Comparison of ENCODE assay signal across 19 mouse cellular contexts in the genomic region with DNA sequence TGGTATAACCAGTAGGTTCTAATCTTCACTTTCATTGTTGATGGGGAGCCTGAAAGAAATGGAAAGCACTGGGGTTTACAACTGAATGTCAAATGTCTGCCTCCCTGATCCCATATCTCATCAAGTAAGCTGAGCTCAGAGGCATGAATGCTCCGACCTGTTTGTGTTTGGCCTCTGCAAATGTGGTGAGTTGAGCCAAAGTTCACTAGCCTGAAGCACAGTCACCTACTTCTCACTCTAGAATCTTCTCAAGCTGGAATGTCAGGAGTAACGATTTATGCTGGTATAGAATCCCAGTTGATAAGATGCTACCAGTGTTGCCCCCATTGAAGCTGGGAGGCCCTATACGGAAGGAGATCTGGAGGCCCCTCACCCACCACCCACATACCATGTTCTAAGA. TPM values are rescaled to one million over a fixed set of nuclear protein-coding genes. Genes with fewer than 3 reads are reported as not detected.
DNase-seq lines count a peak whose midpoint lies in the region; ATAC-seq lines count a peak whose summit lies in the region.
"Had no signal": no experiment of that assay in that cellular context is flagged by ENCODE, and none has a peak within 500 bp of the region (broad histone marks: within the 10 kb centered on the region; RNA-seq: fewer than 3 reads in every experiment).

No protein-coding gene starts in this region.

- DNase-seq in intestine, embryonic 14.5 days (ENCODE audit: low spot score) = peak; percentile 38
- peak; percentile 69 for DNase-seq in midbrain, embryonic 11.5 days (ENCODE audit: low spot score, missing footprints)
- peak; percentile 75 for DNase-seq in gonadal fat pad, adult 2 months (ENCODE audit: low read depth)
- no peak for DNase-seq in hindbrain, embryonic 14.5 days (ENCODE audit: low spot score)
- DNase-seq: adrenal gland, adult 2 months; adrenal gland, postnatal 10 days; adrenal gland, postnatal 25 days; cerebellum, adult 11 months; cerebellum, adult 8-10 months; cerebellum, adult 9-11 months; cerebellum, postnatal 36 days had no signal

- H3K9ac ChIP-seq in intestine, embryonic 14.5 days (ENCODE audit: low read length) = no peak overlapping the region
- no peak overlapping the region for H3K9ac ChIP-seq in intestine, embryonic 16.5 days (ENCODE audit: low read depth, low read length)
- no peak overlapping the region for H3K9ac ChIP-seq in midbrain, embryonic 11.5 days (ENCODE audit: low read length)
- no peak overlapping the region for H3K9ac ChIP-seq in midbrain, embryonic 15.5 days
- H3K9ac ChIP-seq in hindbrain, embryonic 14.5 days = no peak overlapping the region
- no peak overlapping the region for H3K9ac ChIP-seq in kidney, embryonic 15.5 days
- H3K9ac ChIP-seq: embryonic facial prominence, embryonic 13.5 days; embryonic facial prominence, embryonic 15.5 days; forebrain, embryonic 13.5 days; forebrain, embryonic 15.5 days had no signal

- H3K4me3 ChIP-seq in intestine, embryonic 14.5 days (ENCODE audit: low read depth, low read length) = no peak overlapping the region
- no peak overlapping the region for H3K4me3 ChIP-seq in intestine, embryonic 16.5 days (ENCODE audit: low read length)
- no peak overlapping the region for H3K4me3 ChIP-seq in midbrain, embryonic 11.5 days (ENCODE audit: low read depth, low read length)
- H3K4me3 ChIP-seq in midbrain, embryonic 15.5 days = no peak overlapping the region
- no peak overlapping the region for H3K4me3 ChIP-seq in hindbrain, embryonic 14.5 days (replicated peaks; ENCODE audit: low read length)
- no peak overlapping the region for H3K4me3 ChIP-seq in kidney, embryonic 15.5 days (replicated peaks)
- H3K4me3 ChIP-seq: embryonic facial prominence, embryonic 13.5 days; embryonic facial prominence, embryonic 15.5 days; erythroblast, embryonic 14.5 days; forebrain, embryonic 13.5 days; forebrain, embryonic 15.5 days had no signal

- no peaks in the 10 kb centered on the region for H3K4me1 ChIP-seq in intestine, embryonic 14.5 days (replicated peaks; ENCODE audit: control insufficient read depth, insufficient read depth, low read length)
- H3K4me1 ChIP-seq in intestine, embryonic 16.5 days (ENCODE audit: control insufficient read depth, insufficient read depth, low read length) = no peaks in the 10 kb centered on the region
- no peaks in the 10 kb centered on the region for H3K4me1 ChIP-seq in midbrain, embryonic 11.5 days (ENCODE audit: control insufficient read depth, insufficient read depth, low read length)
- H3K4me1 ChIP-seq in midbrain, embryonic 15.5 days = no peaks in the 10 kb centered on the region
- H3K4me1 ChIP-seq in hindbrain, embryonic 14.5 days (replicated peaks; ENCODE audit: control insufficient read depth, insufficient read depth, low read length) = no peaks in the 10 kb centered on the region
- H3K4me1 ChIP-seq in kidney, embryonic 15.5 days = no peaks in the 10 kb centered on the region; the same call in 1 of the 2 replicates
- H3K4me1 ChIP-seq: embryonic facial prominence, embryonic 13.5 days; embryonic facial prominence, embryonic 15.5 days; forebrain, embryonic 13.5 days; forebrain, embryonic 15.5 days had no signal

- WGBS in intestine, embryonic 14.5 days = 73% methylated on average over 3 of the region's 3 CpGs
- WGBS in intestine, embryonic 16.5 days = 84% methylated on average over 3 of the region's 3 CpGs
- WGBS in midbrain, embryonic 11.5 days = 87% methylated on average over 3 of the region's 3 CpGs
- WGBS in midbrain, embryonic 15.5 days = 91% methylated on average over 3 of the region's 3 CpGs
- WGBS in hindbrain, embryonic 14.5 days = 82% methylated on average over 3 of the region's 3 CpGs
- 71% methylated on average over 3 of the region's 3 CpGs for WGBS in kidney, embryonic 15.5 days

- H3K36me3 ChIP-seq in intestine, embryonic 14.5 days (ENCODE audit: control insufficient read depth, insufficient read depth, low read length) = no peaks in the 10 kb centered on the region
- no peaks in the 10 kb centered on the region for H3K36me3 ChIP-seq in intestine, embryonic 16.5 days (ENCODE audit: control insufficient read depth, insufficient read depth, low read length)
- H3K36me3 ChIP-seq in midbrain, embryonic 11.5 days (ENCODE audit: control insufficient read depth, insufficient read depth, low read length) = no peaks in the 10 kb centered on the region
- no peaks in the 10 kb centered on the region for H3K36me3 ChIP-seq in midbrain, embryonic 15.5 days (replicated peaks)
- H3K36me3 ChIP-seq in hindbrain, embryonic 14.5 days (replicated peaks; ENCODE audit: control insufficient read depth, insufficient read depth) = no peaks in the 10 kb centered on the region
- no peaks in the 10 kb centered on the region for H3K36me3 ChIP-seq in kidney, embryonic 15.5 days
- H3K36me3 ChIP-seq: embryonic facial prominence, embryonic 13.5 days; embryonic facial prominence, embryonic 15.5 days; forebrain, embryonic 15.5 days had no signal

- H3K4me2 ChIP-seq in intestine, embryonic 14.5 days (ENCODE audit: low read length) = no peak overlapping the region
- H3K4me2 ChIP-seq in intestine, embryonic 16.5 days (ENCODE audit: low read depth, low read length) = no peak overlapping the region
- H3K4me2 ChIP-seq in midbrain, embryonic 11.5 days = no peak overlapping the region
- no peak overlapping the region for H3K4me2 ChIP-seq in midbrain, embryonic 15.5 days
- H3K4me2 ChIP-seq in hindbrain, embryonic 14.5 days (replicated peaks) = no peak overlapping the region
- H3K4me2 ChIP-seq in kidney, embryonic 15.5 days = no peak overlapping the region
- H3K4me2 ChIP-seq: embryonic facial prominence, embryonic 13.5 days; embryonic facial prominence, embryonic 15.5 days; forebrain, embryonic 13.5 days; forebrain, embryonic 15.5 days had no signal

- no peaks in the 10 kb centered on the region for H3K27me3 ChIP-seq in intestine, embryonic 14.5 days (replicated peaks; ENCODE audit: control insufficient read depth, insufficient read depth, low read length)
- H3K27me3 ChIP-seq in intestine, embryonic 16.5 days (replicated peaks; ENCODE audit: control insufficient read depth, insufficient read depth, low read length) = no peaks in the 10 kb centered on the region
- no peaks in the 10 kb centered on the region for H3K27me3 ChIP-seq in midbrain, embryonic 11.5 days (ENCODE audit: control insufficient read depth, insufficient read depth, low read length)
- H3K27me3 ChIP-seq in midbrain, embryonic 15.5 days (replicated peaks) = no peaks in the 10 kb centered on the region
- no peaks in the 10 kb centered on the region for H3K27me3 ChIP-seq in hindbrain, embryonic 14.5 days (ENCODE audit: control insufficient read depth, insufficient read depth, low read length)
- H3K27me3 ChIP-seq in kidney, embryonic 15.5 days = no peaks in the 10 kb centered on the region
- H3K27me3 ChIP-seq: embryonic facial prominence, embryonic 13.5 days; embryonic facial prominence, embryonic 15.5 days; forebrain, embryonic 13.5 days; forebrain, embryonic 15.5 days had no signal

- no peak for ATAC-seq in intestine, embryonic 14.5 days (replicated peaks; ENCODE audit: low FRiP score, low TSS enrichment, low read depth)
- no peak for ATAC-seq in intestine, embryonic 16.5 days
- ATAC-seq in midbrain, embryonic 11.5 days (ENCODE audit: low FRiP score) = no peak
- no peak for ATAC-seq in midbrain, embryonic 15.5 days (replicated peaks)
- ATAC-seq in hindbrain, embryonic 14.5 days (ENCODE audit: low FRiP score) = no peak
- ATAC-seq in kidney, embryonic 15.5 days (replicated peaks; ENCODE audit: low FRiP score) = no peak
- ATAC-seq: forebrain, embryonic 13.5 days; forebrain, embryonic 15.5 days had no signal

- no peak overlapping the region for H3K27ac ChIP-seq in intestine, embryonic 14.5 days (ENCODE audit: low read depth)
- no peak overlapping the region for H3K27ac ChIP-seq in intestine, embryonic 16.5 days (ENCODE audit: low read length)
- no peak overlapping the region for H3K27ac ChIP-seq in midbrain, embryonic 11.5 days (ENCODE audit: low read depth, low read length)
- no peak overlapping the region for H3K27ac ChIP-seq in midbrain, embryonic 15.5 days
- H3K27ac ChIP-seq in hindbrain, embryonic 14.5 days = no peak overlapping the region
- H3K27ac ChIP-seq in kidney, embryonic 15.5 days = no peak overlapping the region
- H3K27ac ChIP-seq: embryonic facial prominence, embryonic 13.5 days; embryonic facial prominence, embryonic 15.5 days; forebrain, embryonic 13.5 days; forebrain, embryonic 15.5 days had no signal

- no peaks in the 10 kb centered on the region for H3K9me3 ChIP-seq in intestine, embryonic 14.5 days (ENCODE audit: control insufficient read depth, low read length)
- no peaks in the 10 kb centered on the region for H3K9me3 ChIP-seq in intestine, embryonic 16.5 days (ENCODE audit: control insufficient read depth, low read length)
- H3K9me3 ChIP-seq in midbrain, embryonic 11.5 days (ENCODE audit: control insufficient read depth, low read length) = no peaks in the 10 kb centered on the region
- no peaks in the 10 kb centered on the region for H3K9me3 ChIP-seq in midbrain, embryonic 15.5 days
- no peaks in the 10 kb centered on the region for H3K9me3 ChIP-seq in hindbrain, embryonic 14.5 days (ENCODE audit: control insufficient read depth, low read length)
- no peaks in the 10 kb centered on the region for H3K9me3 ChIP-seq in kidney, embryonic 15.5 days (replicated peaks)
- H3K9me3 ChIP-seq: embryonic facial prominence, embryonic 13.5 days; embryonic facial prominence, embryonic 15.5 days; forebrain, embryonic 13.5 days; forebrain, embryonic 15.5 days had no signal

RNA-seq across cellular contexts. Expression of a gene that starts 33.0 kb away (rescaled TPM):
- polyA plus RNA-seq in intestine, embryonic 14.5 days (2014; fragmentation: Nextera tagmentation; extraction: Ambion mirVana) = 39.0 and 39.1 TPM in 2 replicates
- 41.1 and 42.5 TPM in 2 replicates for polyA plus RNA-seq in intestine, embryonic 16.5 days (2015; fragmentation: Nextera tagmentation; extraction: Ambion mirVana)
- 37.4 and 43.1 TPM in 2 replicates for polyA plus RNA-seq in midbrain, embryonic 11.5 days (2014; fragmentation: Nextera tagmentation; extraction: Ambion mirVana)
- polyA plus RNA-seq in midbrain, embryonic 15.5 days (2015; fragmentation: Nextera tagmentation; extraction: Ambion mirVana) = 36.5 and 38.7 TPM in 2 replicates
- polyA plus RNA-seq in gonadal fat pad, adult 2 months (2012; rRNA removed) = 10.4 and 10.9 TPM in 2 replicates
- polyA plus RNA-seq in hindbrain, embryonic 14.5 days (2014; fragmentation: Nextera tagmentation; extraction: Ambion mirVana) = 44.1 and 45.1 TPM in 2 replicates
- polyA plus RNA-seq in kidney, embryonic 15.5 days (2015; fragmentation: Nextera tagmentation; extraction: Ambion mirVana) = 39.3 and 43.5 TPM in 2 replicates
